Mouse (Mus musculus) embryonic fibroblast, embryonic 13.5 days (primary cell): ENCODE measurements at regions not wholly inside any gene's neighbourhood (a gene's known extent, or its start where the extent isn't known, plus 50 kb on each side); places are given as distances from the start of the nearest gene placed in this dataset.

Experiments used
- CTCF ChIP-seq: IDR thresholded peaks from 2 replicates; pipeline ENCODE4 v1.5.1; 2011; ENCODE audit warnings: mild to moderate bottlenecking, control low read depth, low read length, moderate library complexity, borderline replicate concordance; ENCODE audit not compliant: insufficient read depth
- POLR2A ChIP-seq: IDR thresholded peaks from 2 replicates; pipeline ENCODE4 v1.6.1; 2011; ENCODE audit warnings: low read depth, mild to moderate bottlenecking, control low read depth, low read length, moderate library complexity

DNA sequence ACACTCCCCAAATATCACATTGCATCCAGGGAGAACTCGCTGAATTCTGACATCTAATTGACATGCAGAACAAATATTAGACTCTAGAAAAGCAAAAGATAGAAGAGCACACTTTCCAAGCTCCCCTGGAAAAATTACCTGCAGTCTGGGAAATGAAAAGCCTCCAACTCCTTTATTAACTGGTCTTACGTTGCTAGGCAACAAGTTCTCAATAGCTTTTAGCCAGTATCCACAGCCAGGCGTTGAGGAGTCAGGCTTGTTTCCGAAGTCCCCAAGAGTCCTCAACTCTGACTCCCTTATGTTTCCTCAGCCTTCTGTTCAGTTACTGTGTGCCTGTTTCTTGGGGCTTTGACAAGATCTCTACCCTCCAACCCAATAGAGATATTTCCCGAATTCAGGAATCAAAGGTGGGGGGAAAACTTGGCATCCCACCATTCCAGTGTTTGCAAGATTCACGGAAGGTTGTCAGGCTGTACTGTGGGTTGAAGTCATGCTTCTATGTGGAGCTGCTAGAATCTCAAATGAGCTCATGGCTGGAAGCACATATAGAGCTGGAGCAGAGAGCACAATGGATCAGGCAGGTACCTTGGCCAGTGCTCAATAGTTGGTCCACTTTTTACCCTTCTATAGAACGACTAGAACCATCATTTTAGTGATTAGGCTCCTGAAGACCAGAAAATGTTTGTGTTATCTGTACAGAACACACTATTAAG is 159.0 kb upstream of the Ptprz1 start:
- TF ChIP-seq CTCF (no peak), POLR2A (no peak)
